Mouse (Mus musculus): ENCODE data around the gene Plbd2. TPM values are rescaled to one million over a fixed set of nuclear protein-coding genes. Genes with fewer than 3 reads are reported as not detected.

Plbd2 gene
- total and polyA plus RNA-seq, 2 experiments from 2014 or later = 38.3 to 47.2 TPM

DNA sequence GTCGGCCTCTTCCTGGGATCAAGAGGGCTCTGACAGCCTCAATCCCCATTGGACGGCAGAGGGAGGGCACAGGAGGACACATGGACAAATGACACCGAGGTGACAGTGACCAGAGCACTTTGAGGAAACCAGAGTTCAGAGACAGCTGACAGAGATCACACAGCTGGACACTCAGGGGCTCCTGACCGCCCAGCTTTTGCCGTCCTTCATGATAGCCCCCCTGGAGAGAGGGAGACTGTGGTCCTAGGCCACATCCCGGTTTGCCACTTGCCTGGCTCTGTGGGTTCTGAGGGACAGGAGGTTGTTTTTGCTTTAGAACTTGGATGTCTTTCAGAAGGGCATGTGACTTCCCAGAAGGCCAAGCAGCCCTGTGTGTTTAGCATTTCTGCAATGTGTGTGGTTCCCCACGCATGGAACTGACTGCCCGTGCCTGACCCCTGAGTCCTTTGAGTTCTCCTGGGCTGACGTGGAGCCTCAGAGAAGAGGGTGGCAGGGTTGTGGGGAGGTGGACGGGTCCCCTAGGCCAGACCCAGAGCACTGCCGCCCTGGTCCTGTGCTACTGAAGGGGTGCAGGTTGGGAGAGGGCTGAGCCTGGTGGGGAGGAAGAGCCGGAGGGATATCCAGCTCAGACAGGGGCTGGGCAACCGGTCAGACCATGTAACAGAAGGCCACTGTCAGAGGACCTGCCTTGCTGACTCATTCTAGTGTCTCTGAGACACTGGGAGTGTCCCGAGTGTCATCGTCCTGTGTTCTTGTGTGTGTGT lies 13.0 kb upstream of the Plbd2 start:
- Histone ChIP-seq H3K27me3 (ENCODE audit: control insufficient read depth, insufficient read depth, low read length) (no peaks in the 10 kb centered on the region), H3K4me1 (ENCODE audit: control insufficient read depth, insufficient read depth) (peaks cover 16% of the 10 kb centered on the region), H3K9ac (replicated peaks; ENCODE audit: low read depth, low read length) (no peak overlapping the region), H3K4me3 (ENCODE audit: low read depth, low read length) (no peak overlapping the region), H3K9me3 (replicated peaks; ENCODE audit: control insufficient read depth, low read length) (no peaks in the 10 kb centered on the region), H3K4me2 (ENCODE audit: low read depth, low read length) (no peak overlapping the region), H3K27ac (ENCODE audit: low read depth) (peak overlapping the region; percentile 43), H3K36me3 (replicated peaks; ENCODE audit: control insufficient read depth, insufficient read depth, low read length) (no peaks in the 10 kb centered on the region)
- TF ChIP-seq EP300 (IDR thresholded peaks at IDR 0.05; ENCODE audit: low read depth) = no peak
- no peak for TF ChIP-seq CTCF (IDR thresholded peaks at IDR 0.05; ENCODE audit: low read depth)
- DNase-seq (ENCODE audit: low spot score) (no peak), ATAC-seq (ENCODE audit: insufficient read depth, low read depth) (peak; percentile 30)
- 42% methylated on average over 15 of the region's 15 CpGs for WGBS

DNA sequence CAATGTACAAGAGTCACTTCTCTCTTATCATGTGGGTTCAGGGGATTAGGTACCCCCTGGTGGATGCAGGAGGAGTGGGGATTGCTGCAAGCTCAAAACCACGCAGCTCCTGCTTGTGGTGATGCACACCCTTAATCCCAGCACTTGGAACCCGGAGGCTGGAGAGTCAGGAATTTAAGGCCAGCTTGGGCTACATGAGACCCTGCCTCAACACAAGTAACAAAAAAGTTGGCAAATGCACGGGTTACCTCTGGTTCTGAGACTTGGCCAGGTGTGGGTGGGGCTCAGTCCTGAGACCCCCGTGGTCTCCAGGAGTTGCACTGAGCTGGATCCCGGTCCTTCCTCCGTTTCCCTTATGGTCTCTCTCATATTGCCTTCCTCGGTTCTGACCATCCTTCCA lies 12.0 kb upstream of the Plbd2 start:
- TF ChIP-seq CTCF (IDR thresholded peaks at IDR 0.05; ENCODE audit: low read depth) (no peak), EP300 (IDR thresholded peaks at IDR 0.05; ENCODE audit: low read depth) (no peak)
- DNase-seq (ENCODE audit: low spot score) (no peak), ATAC-seq (ENCODE audit: insufficient read depth, low read depth) (no peak)
- Histone ChIP-seq H3K36me3 (replicated peaks; ENCODE audit: control insufficient read depth, insufficient read depth, low read length) (no peaks in the 10 kb centered on the region), H3K27ac (ENCODE audit: low read depth) (no peak overlapping the region), H3K9me3 (replicated peaks; ENCODE audit: control insufficient read depth, low read length) (no peaks in the 10 kb centered on the region), H3K4me3 (ENCODE audit: low read depth, low read length) (no peak overlapping the region), H3K4me2 (ENCODE audit: low read depth, low read length) (no peak overlapping the region), H3K4me1 (ENCODE audit: control insufficient read depth, insufficient read depth) (peaks cover 16% of the 10 kb centered on the region), H3K27me3 (ENCODE audit: control insufficient read depth, insufficient read depth, low read length) (no peaks in the 10 kb centered on the region), H3K9ac (replicated peaks; ENCODE audit: low read depth, low read length) (no peak overlapping the region)
- WGBS = 73% methylated on average over 7 of the region's 7 CpGs

DNA sequence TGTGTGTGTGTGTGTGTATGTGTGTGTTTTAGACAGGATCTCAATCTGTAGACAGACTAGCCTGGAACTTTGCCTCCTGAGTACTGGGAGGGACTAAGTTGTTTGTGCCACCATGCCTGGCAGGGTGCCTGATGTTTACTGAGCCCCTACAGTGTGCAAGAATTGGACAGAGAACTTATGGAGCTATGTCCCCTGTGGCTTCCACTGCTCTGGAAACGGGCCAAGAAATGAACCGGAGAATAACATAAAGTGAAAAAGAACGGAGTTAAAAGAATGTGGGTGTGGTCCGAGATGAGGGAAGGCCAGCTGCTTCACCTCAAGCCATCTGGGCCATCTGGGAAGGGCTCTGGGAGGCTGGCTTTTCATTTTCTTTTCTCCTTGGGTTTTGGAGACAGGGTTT lies 11.3 kb upstream of the Plbd2 start:
- Histone ChIP-seq H3K4me2 (ENCODE audit: low read depth, low read length) (no peak overlapping the region), H3K36me3 (replicated peaks; ENCODE audit: control insufficient read depth, insufficient read depth, low read length) (no peaks in the 10 kb centered on the region), H3K4me3 (ENCODE audit: low read depth, low read length) (no peak overlapping the region), H3K27ac (ENCODE audit: low read depth) (no peak overlapping the region), H3K9me3 (replicated peaks; ENCODE audit: control insufficient read depth, low read length) (no peaks in the 10 kb centered on the region), H3K4me1 (ENCODE audit: control insufficient read depth, insufficient read depth) (peaks cover 16% of the 10 kb centered on the region), H3K9ac (replicated peaks; ENCODE audit: low read depth, low read length) (no peak overlapping the region), H3K27me3 (ENCODE audit: control insufficient read depth, insufficient read depth, low read length) (no peaks in the 10 kb centered on the region)
- 9% methylated on average over 4 of the region's 4 CpGs for WGBS
- no peak for ATAC-seq (ENCODE audit: insufficient read depth, low read depth)
- DNase-seq (ENCODE audit: low spot score) = no peak
- TF ChIP-seq CTCF (IDR thresholded peaks at IDR 0.05; ENCODE audit: low read depth) (no peak), EP300 (IDR thresholded peaks at IDR 0.05; ENCODE audit: low read depth) (no peak)

DNA sequence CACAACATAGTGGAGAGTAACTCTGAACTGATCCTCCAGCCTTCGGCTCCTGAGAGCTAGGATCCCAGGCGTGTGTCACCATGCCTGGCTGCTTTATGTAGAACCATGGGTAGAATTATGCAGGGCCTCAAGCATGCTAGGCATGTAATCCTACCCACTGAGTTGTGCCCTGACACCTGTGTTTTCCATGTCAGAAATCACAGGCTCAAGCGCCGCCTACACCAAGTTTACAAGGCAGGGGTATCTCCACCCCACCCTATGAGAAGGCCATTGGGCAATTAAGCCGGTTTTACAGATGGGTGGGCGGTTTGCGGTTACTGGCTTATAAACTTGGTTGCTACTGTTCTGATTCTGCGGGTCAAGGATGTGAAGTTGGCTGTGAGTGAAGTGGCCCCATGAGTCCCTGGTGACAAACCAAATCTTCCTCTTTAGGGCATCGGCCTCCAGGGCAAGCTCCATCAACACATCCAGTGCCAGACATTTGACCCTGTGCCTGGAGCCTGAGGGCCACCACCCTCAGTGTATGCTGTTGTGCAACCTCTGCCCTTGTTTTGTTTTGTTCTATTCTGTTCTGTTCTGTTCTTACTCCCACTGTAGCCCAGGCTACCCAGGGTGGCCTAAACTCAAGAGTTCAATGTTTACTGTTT lies 10.7 kb upstream of the Plbd2 start:
- ATAC-seq (ENCODE audit: insufficient read depth, low read depth) (no peak), DNase-seq (ENCODE audit: low spot score) (no peak)
- Histone ChIP-seq H3K36me3 (replicated peaks; ENCODE audit: control insufficient read depth, insufficient read depth, low read length) (no peaks in the 10 kb centered on the region), H3K9me3 (replicated peaks; ENCODE audit: control insufficient read depth, low read length) (no peaks in the 10 kb centered on the region), H3K4me2 (ENCODE audit: low read depth, low read length) (no peak overlapping the region), H3K9ac (replicated peaks; ENCODE audit: low read depth, low read length) (no peak overlapping the region), H3K27me3 (ENCODE audit: control insufficient read depth, insufficient read depth, low read length) (no peaks in the 10 kb centered on the region), H3K27ac (ENCODE audit: low read depth) (no peak overlapping the region), H3K4me3 (ENCODE audit: low read depth, low read length) (no peak overlapping the region), H3K4me1 (ENCODE audit: control insufficient read depth, insufficient read depth) (peaks cover 16% of the 10 kb centered on the region)
- WGBS = 91% methylated on average over 9 of the region's 9 CpGs
- TF ChIP-seq CTCF (IDR thresholded peaks at IDR 0.05; ENCODE audit: low read depth) (no peak), EP300 (IDR thresholded peaks at IDR 0.05; ENCODE audit: low read depth) (no peak)

DNA sequence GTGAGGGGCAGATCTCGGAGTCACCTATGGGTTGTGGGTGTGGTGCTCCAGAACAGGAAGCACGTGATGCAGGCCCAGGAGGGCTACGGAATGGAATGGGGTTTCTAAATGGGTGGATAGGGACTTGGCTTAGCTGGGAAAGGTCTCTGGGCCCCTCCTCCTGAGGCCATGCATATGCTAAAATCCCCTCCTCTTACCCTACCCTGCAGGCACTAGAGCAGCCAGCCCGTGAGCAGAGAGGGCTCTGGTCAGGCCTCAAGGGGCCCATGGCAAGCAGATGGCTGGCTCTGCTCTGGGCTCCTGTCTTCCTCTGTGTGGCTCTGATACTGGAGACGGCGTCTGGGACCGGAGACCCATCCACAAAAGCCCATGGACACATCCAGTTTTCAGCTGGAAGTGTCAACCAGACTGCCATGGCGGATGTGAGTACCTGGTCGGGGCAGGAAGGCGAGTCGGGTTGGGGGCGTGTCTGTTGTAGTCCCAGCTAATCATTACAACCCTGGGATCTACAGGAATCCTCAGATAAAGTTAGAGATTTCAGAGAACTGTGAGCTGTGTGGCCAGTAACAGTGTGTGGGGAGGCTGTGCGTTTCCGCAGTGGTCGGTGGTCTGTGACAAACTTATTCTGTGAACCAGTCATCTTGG lies 9.6 kb upstream of the Plbd2 start:
- Histone ChIP-seq H3K27ac (ENCODE audit: low read depth) (no peak overlapping the region), H3K4me2 (ENCODE audit: low read depth, low read length) (no peak overlapping the region), H3K4me1 (ENCODE audit: control insufficient read depth, insufficient read depth) (peaks cover 16% of the 10 kb centered on the region), H3K36me3 (replicated peaks; ENCODE audit: control insufficient read depth, insufficient read depth, low read length) (no peaks in the 10 kb centered on the region), H3K9me3 (replicated peaks; ENCODE audit: control insufficient read depth, low read length) (no peaks in the 10 kb centered on the region), H3K4me3 (ENCODE audit: low read depth, low read length) (no peak overlapping the region), H3K9ac (replicated peaks; ENCODE audit: low read depth, low read length) (no peak overlapping the region), H3K27me3 (ENCODE audit: control insufficient read depth, insufficient read depth, low read length) (no peaks in the 10 kb centered on the region)
- DNase-seq (ENCODE audit: low spot score) (no peak), ATAC-seq (ENCODE audit: insufficient read depth, low read depth) (no peak)
- TF ChIP-seq EP300 (IDR thresholded peaks at IDR 0.05; ENCODE audit: low read depth) (no peak), CTCF (IDR thresholded peaks at IDR 0.05; ENCODE audit: low read depth) (no peak)
- 70% methylated on average over 15 of the region's 15 CpGs for WGBS
